Mouse (Mus musculus) myocyte (in vitro differentiated cells): ENCODE results near the gene Sirt7. TPM values are rescaled to one million over a fixed set of nuclear protein-coding genes. Genes with fewer than 3 reads are reported as not detected.

Experiments
- H3K27me3 ChIP-seq: one replicate; pipeline ENCODE4 v1.6.1; 2011; ENCODE audit not compliant: control insufficient read depth, insufficient read depth, insufficient read length
- H3K36me3 ChIP-seq: one replicate; pipeline ENCODE4 v1.6.1; 2011; ENCODE audit not compliant: control insufficient read depth, insufficient read depth
- H3K4me2 ChIP-seq: one replicate; pipeline ENCODE4 v1.6.1; 2011; ENCODE audit warnings: low read depth, control low read depth
- H3K4me3 ChIP-seq: one replicate; pipeline ENCODE4 v1.5.1; 2011; ENCODE audit warnings: mild to moderate bottlenecking, control low read depth, moderate library complexity
- H3K79me2 ChIP-seq: one replicate; pipeline ENCODE4 v1.6.1; 2011; ENCODE audit not compliant: control insufficient read depth, insufficient read depth
- H3ac ChIP-seq: one replicate; pipeline ENCODE4 v1.6.1; 2011; ENCODE audit not compliant: control insufficient read depth, insufficient read length
- CEBPB ChIP-seq: IDR thresholded peaks from 2 replicates; pipeline ENCODE4 v1.6.1; 2011; ENCODE audit warnings: mild to moderate bottlenecking, moderate library complexity; ENCODE audit not compliant: poor library complexity, insufficient read depth, severe bottlenecking
- E2F4 ChIP-seq: IDR thresholded peaks from one replicate; pipeline ENCODE4 v1.6.1; 2011; ENCODE audit warnings: mild to moderate bottlenecking, control low read depth, moderate library complexity; ENCODE audit not compliant: insufficient read depth
- MAX ChIP-seq: IDR thresholded peaks from one replicate; pipeline ENCODE4 v1.6.1; 2011; ENCODE audit warnings: low read depth, mild to moderate bottlenecking, control low read depth
- MYOD1 ChIP-seq, 3 experiments: IDR thresholded peaks; one replicate each; pipeline ENCODE4 v1.6.1; 2011; ENCODE audit warnings: control low read depth in 2 of 3, low read depth in 2 of 3, mild to moderate bottlenecking in 2 of 3, moderate library complexity in 1 of 3; ENCODE audit not compliant: insufficient read length in 2 of 3, control insufficient read depth in 1 of 3
- MYOG ChIP-seq, 3 experiments: IDR thresholded peaks; one replicate each; pipeline ENCODE4 v1.6.1; 2011; ENCODE audit warnings: control low read depth in 2 of 3, low read depth in 2 of 3, mild to moderate bottlenecking in 2 of 3; ENCODE audit not compliant: insufficient read length in 2 of 3, control insufficient read depth in 1 of 3, insufficient read depth in 1 of 3
- POLR2A ChIP-seq: IDR thresholded peaks from one replicate; pipeline ENCODE4 v1.6.1; 2011; ENCODE audit warnings: low read depth, mild to moderate bottlenecking, control low read depth, moderate library complexity; ENCODE audit not compliant: insufficient read length
- POLR2AphosphoS2 ChIP-seq: IDR thresholded peaks from one replicate; pipeline ENCODE4 v1.6.1; 2011; ENCODE audit warnings: low read depth, control low read depth; ENCODE audit not compliant: insufficient read length
- REST ChIP-seq: IDR thresholded peaks from one replicate; pipeline ENCODE4 v1.6.1; 2011; ENCODE audit warnings: mild to moderate bottlenecking, control low read depth, moderate library complexity; ENCODE audit not compliant: insufficient read depth, insufficient read length
- SRF ChIP-seq: IDR thresholded peaks from one replicate; pipeline ENCODE4 v1.6.1; 2011; ENCODE audit warnings: low read depth; ENCODE audit not compliant: control insufficient read depth, insufficient read length
- TCF12 ChIP-seq: IDR thresholded peaks from one replicate; pipeline ENCODE4 v1.6.1; 2011; ENCODE audit warnings: mild to moderate bottlenecking, control low read depth; ENCODE audit not compliant: poor library complexity, insufficient read depth, severe bottlenecking
- TCF3 ChIP-seq: IDR thresholded peaks from one replicate; pipeline ENCODE4 v1.6.1; 2011; ENCODE audit warnings: low read depth, control low read depth; ENCODE audit not compliant: insufficient read length
- USF1 ChIP-seq: IDR thresholded peaks from one replicate; pipeline ENCODE4 v1.6.1; 2011; ENCODE audit warnings: low read depth, mild to moderate bottlenecking, control low read depth, moderate library complexity
- polyA plus RNA-seq: library from polyadenylated mRNA; unstranded; fragments of >200 nt; fragmentation: generic; extraction: Trizol; gene quantifications from one replicate; pipeline ENCODE4 v1.2.1, GENCODE M21; 2012; ENCODE audit warnings: missing spikeins

The Sirt7 gene
- polyA plus RNA-seq, 1 experiment: 29.9 TPM

DNA sequence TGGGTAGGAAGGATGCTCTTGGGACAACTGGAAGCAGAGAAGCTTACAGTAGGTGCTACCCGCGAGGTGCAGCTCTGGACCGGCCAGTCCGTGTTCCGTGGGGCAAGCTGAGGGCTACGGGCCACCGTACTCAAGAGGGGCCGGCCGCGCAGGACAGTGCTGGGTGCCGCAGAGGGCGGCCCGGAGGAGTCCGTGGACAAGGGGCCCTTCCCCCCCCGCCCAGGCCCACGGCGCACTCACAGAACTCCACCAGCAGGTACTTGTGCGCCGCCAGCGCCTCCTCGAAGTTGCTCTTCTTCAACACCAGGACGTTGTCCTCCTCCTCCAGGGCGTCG lies 52.7 kb downstream of the Sirt7 start:
- peaks cover 18% of the 10 kb centered on the region for H3K36me3 ChIP-seq
- H3K4me3 ChIP-seq: peak overlapping the region; percentile 75
- H3K27me3 ChIP-seq: no peaks in the 10 kb centered on the region
- TF ChIP-seq POLR2A (no peak), E2F4 (no peak), MYOG (IDR thresholded peaks at IDR 0.05; ENCODE audit: control insufficient read depth in 1 of 3, insufficient read depth in 1 of 3, insufficient read length in 2 of 3, low read depth in 2 of 3) (no peak), TCF12 (no peak), CEBPB (no peak), POLR2AphosphoS2 (no peak), REST (no peak), SRF (no peak), TCF3 (no peak), USF1 (no peak), MAX (no peak), MYOD1 (IDR thresholded peaks at IDR 0.05; ENCODE audit: control insufficient read depth in 1 of 3, insufficient read length in 2 of 3, low read depth in 2 of 3) (no peak)
- peak overlapping the region; percentile 87 for H3K4me2 ChIP-seq
- H3ac ChIP-seq: peak overlapping the region; percentile 68
- H3K79me2 ChIP-seq: peaks cover 49% of the 10 kb centered on the region

DNA sequence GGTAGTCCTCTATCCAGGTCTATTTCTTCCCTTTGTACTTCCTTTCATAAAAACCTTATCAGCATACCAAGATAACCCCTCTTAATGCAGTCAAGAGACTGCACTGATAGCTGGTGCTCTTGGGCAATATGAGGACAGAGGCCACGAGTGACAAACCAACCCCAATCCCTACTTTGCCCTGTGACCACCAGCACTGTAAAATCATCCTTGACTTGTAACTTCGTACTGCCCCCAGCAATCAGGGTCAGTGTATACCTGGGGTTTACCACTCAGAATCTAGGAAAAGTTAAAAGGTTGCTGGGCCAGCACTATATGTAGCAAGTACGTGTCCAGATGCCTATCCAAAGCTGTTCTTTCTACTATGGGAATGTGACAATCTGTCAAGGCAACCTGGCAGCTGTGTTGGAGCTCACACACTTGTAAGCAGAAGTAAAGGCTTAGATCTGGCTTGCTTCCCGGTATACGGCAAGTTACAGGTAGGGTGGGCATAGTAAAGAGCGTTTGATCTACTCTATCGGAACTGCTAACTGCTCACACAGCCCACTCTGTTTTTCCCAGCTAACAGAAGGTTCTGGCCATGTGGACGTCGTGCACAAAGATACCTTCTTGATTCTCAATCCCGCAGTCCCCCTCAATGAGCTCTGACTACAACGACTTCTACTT lies 53.2 kb downstream of the Sirt7 start:
- peak overlapping the region; percentile 68 for H3ac ChIP-seq
- no peaks in the 10 kb centered on the region for H3K27me3 ChIP-seq
- H3K79me2 ChIP-seq: peaks cover 53% of the 10 kb centered on the region
- TF ChIP-seq MYOD1 (IDR thresholded peaks at IDR 0.05; ENCODE audit: control insufficient read depth in 1 of 3, insufficient read length in 2 of 3, low read depth in 2 of 3) (no peak), TCF12 (no peak), CEBPB (no peak), POLR2A (no peak), TCF3 (no peak), E2F4 (no peak), POLR2AphosphoS2 (no peak)
- H3K4me2 ChIP-seq: peak overlapping the region; percentile 87
- peaks cover 21% of the 10 kb centered on the region for H3K36me3 ChIP-seq
- peak overlapping the region; percentile 75 for H3K4me3 ChIP-seq

DNA sequence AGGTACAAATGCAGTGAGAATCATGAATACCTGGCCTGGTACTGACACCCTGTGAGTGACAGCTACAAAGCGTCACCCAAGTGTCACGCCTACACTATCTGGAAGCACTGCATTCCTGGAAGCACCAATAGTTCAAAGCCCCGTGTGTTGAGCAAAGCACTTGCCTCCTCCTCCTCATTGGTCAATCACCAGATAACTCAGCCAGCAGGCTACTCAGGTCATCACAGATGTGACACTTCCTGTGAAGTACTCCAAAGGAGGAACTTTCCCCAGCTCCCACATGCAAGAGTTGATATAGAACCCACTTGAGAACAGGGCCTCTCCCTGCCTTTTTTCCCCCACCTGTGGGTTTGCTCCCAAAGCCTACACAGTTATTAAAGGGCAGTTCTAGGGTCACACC lies 53.9 kb downstream of the Sirt7 start:
- TF ChIP-seq SRF (no peak), MAX (no peak), TCF3 (no peak), REST (no peak), POLR2AphosphoS2 (no peak), USF1 (no peak), CEBPB (no peak), TCF12 (no peak)
- Histone ChIP-seq H3K36me3 (peaks cover 26% of the 10 kb centered on the region), H3ac (peak overlapping the region; percentile 68), H3K4me2 (peak overlapping the region; percentile 87), H3K27me3 (no peaks in the 10 kb centered on the region), H3K4me3 (peak overlapping the region; percentile 75), H3K79me2 (peaks cover 53% of the 10 kb centered on the region)

Other genes starting within 250 kb of the Sirt7 start
- 12.3 TPM for gene Faap100, start 246.5 kb downstream of the Sirt7 start, polyA plus RNA-seq
- 61.8 TPM for gene Nploc4, start 187.5 kb downstream of the Sirt7 start, polyA plus RNA-seq
- gene Tspan10, start 182.6 kb downstream of the Sirt7 start, polyA plus RNA-seq: not detected
- 0.18 TPM for gene Pde6g, start 171.7 kb downstream of the Sirt7 start, polyA plus RNA-seq
- gene Oxld1, start 167.2 kb downstream of the Sirt7 start, polyA plus RNA-seq: 17.4 TPM
- gene Ccdc137, start 167.1 kb downstream of the Sirt7 start, polyA plus RNA-seq: 11.4 TPM
- gene Arl16, start 157.6 kb downstream of the Sirt7 start, polyA plus RNA-seq: 15.6 TPM
- 218 TPM for gene Mrpl12, start 140.6 kb downstream of the Sirt7 start, polyA plus RNA-seq
- gene Slc25a10, start 133.4 kb downstream of the Sirt7 start, polyA plus RNA-seq: 43.8 TPM
- 0.05 TPM for gene Gcgr, start 94.5 kb downstream of the Sirt7 start, polyA plus RNA-seq
- gene Mcrip1, start 75.5 kb downstream of the Sirt7 start, polyA plus RNA-seq: 237 TPM
- gene Ppp1r27, start 74.1 kb downstream of the Sirt7 start, polyA plus RNA-seq: 1.0 TPM
- gene P4hb, start 52.0 kb downstream of the Sirt7 start, polyA plus RNA-seq: 444 TPM
- gene Arhgdia, start 43.6 kb downstream of the Sirt7 start, polyA plus RNA-seq: 837 TPM
- 113 TPM for gene Alyref, start 26.9 kb downstream of the Sirt7 start, polyA plus RNA-seq
- gene Anapc11, start 26.8 kb downstream of the Sirt7 start, polyA plus RNA-seq: 184 TPM
- 0.32 TPM for gene Npb, start 16.8 kb downstream of the Sirt7 start, polyA plus RNA-seq
- gene Pcyt2, start 7.3 kb downstream of the Sirt7 start, polyA plus RNA-seq: 117 TPM
- gene Mafg, start 8.4 kb upstream of the Sirt7 start, polyA plus RNA-seq: 43.1 TPM
- gene Pycr1, start 18.5 kb upstream of the Sirt7 start, polyA plus RNA-seq: 56.9 TPM
- gene Myadml2, start 22.9 kb upstream of the Sirt7 start, polyA plus RNA-seq: 4.6 TPM
- 0.19 TPM for gene Notum, start 35.9 kb upstream of the Sirt7 start, polyA plus RNA-seq
- gene Aspscr1, start 47.7 kb upstream of the Sirt7 start, polyA plus RNA-seq: 65.9 TPM
- 42.5 TPM for gene Cenpx, start 88.5 kb upstream of the Sirt7 start, polyA plus RNA-seq
- 10.6 TPM for gene Lrrc45, start 88.7 kb upstream of the Sirt7 start, polyA plus RNA-seq
- gene Rac3, start 96.2 kb upstream of the Sirt7 start, polyA plus RNA-seq: 1.9 TPM
- gene Dcxr, start 102.0 kb upstream of the Sirt7 start, polyA plus RNA-seq: 21.2 TPM
- 183 TPM for gene Cbr2, start 106.9 kb upstream of the Sirt7 start, polyA plus RNA-seq
- gene Hmga1b, start 137.6 kb upstream of the Sirt7 start, polyA plus RNA-seq: 130 TPM
- 19.7 TPM for gene Rfng, start 159.0 kb upstream of the Sirt7 start, polyA plus RNA-seq
- gene Gps1, start 159.0 kb upstream of the Sirt7 start, polyA plus RNA-seq: 179 TPM
- 58.3 TPM for gene Dus1l, start 171.2 kb upstream of the Sirt7 start, polyA plus RNA-seq
- 226 TPM for gene Fasn, start 199.3 kb upstream of the Sirt7 start, polyA plus RNA-seq